Mouse (Mus musculus) G1E (cell line): Measurements from ENCODE around the gene Tvp23b. TPM values are rescaled to one million over a fixed set of nuclear protein-coding genes. Genes with fewer than 3 reads are reported as not detected.

Source experiments
- ATAC-seq: 2 replicates; pipeline ENCODE4 v1.8.0; 2016; ENCODE audit warnings: mild to moderate bottlenecking; ENCODE audit not compliant: insufficient number of reproducible peaks, poor library complexity, low FRiP score, severe bottlenecking; ENCODE audit errors: extremely low read depth
- DNase-seq: peaks from one replicate; pipeline ENCODE4 v3.0.0; 2012; ENCODE audit warnings: low spot score
- H3K27me3 ChIP-seq: 2 replicates; pipeline ENCODE4 v1.6.1; 2012; ENCODE audit warnings: mild to moderate bottlenecking, low read length, inconsistent platforms; ENCODE audit not compliant: insufficient read depth
- H3K36me3 ChIP-seq: replicated peaks from 2 replicates; pipeline ENCODE3; 2012; ENCODE audit warnings: mild to moderate bottlenecking, inconsistent platforms
- H3K4me1 ChIP-seq: 2 replicates; pipeline ENCODE4 v1.6.1; 2012; ENCODE audit warnings: low read depth, low read length, inconsistent platforms, mixed read lengths; ENCODE audit not compliant: insufficient read depth
- H3K4me3 ChIP-seq: 2 replicates; pipeline ENCODE4 v1.5.1; 2012; ENCODE audit warnings: low read depth, mild to moderate bottlenecking, inconsistent platforms, low read length, moderate library complexity, mixed read lengths
- H3K9me3 ChIP-seq: replicated peaks from 2 replicates; pipeline ENCODE4 v1.6.1; 2012; ENCODE audit warnings: inconsistent platforms
- CTCF ChIP-seq: IDR thresholded peaks from 2 replicates; pipeline ENCODE4 v1.5.1; 2012; ENCODE audit warnings: low read depth, low read length, inconsistent platforms, mixed read lengths
- GATA1 ChIP-seq: IDR thresholded peaks from 2 replicates; pipeline ENCODE4 v1.6.1; 2012; ENCODE audit warnings: borderline replicate concordance, low read length, inconsistent platforms, mixed read lengths
- GATA2 ChIP-seq: IDR thresholded peaks from 2 replicates; pipeline ENCODE4 v1.6.1; 2012; ENCODE audit warnings: low read depth, low read length, inconsistent platforms, borderline replicate concordance
- POLR2AphosphoS5 ChIP-seq: IDR thresholded peaks from 2 replicates; pipeline ENCODE4 v1.6.1; 2012; ENCODE audit warnings: low read depth, low read length, inconsistent platforms; ENCODE audit not compliant: insufficient replicate concordance
- TAL1 ChIP-seq: conservative IDR thresholded peaks from 2 replicates; pipeline ENCODE4 v1.6.1; 2012; ENCODE audit warnings: low read depth, low read length, inconsistent platforms, mixed read lengths
- polyA plus RNA-seq: library from polyadenylated mRNA; stranded (reverse); fragments of >175 nt; gene quantifications from 2 replicates; pipeline ENCODE4 v1.2.3, GENCODE M21; 2012
- total RNA-seq, 2 experiments: library from RNA; stranded (forward) in 1 of 2; stranded (reverse) in 1 of 2; fragments of 200-1000 nt in 1 of 2; fragments of >200 nt in 1 of 2; fragmentation: Nextera tagmentation in 1 of 2; gene quantifications; 2 replicates each; pipeline ENCODE4 v1.2.3; 2014 to 2017

The Tvp23b gene
- total and polyA plus RNA-seq, 3 experiments = 3.3 to 53.7 (median 24.8) TPM

- H3K9me3 ChIP-seq = no peaks in the 10 kb centered on the region
- 0 out of 2 replicates have a peak, but pooled peaks cover 5% of the 10 kb centered on the region for H3K27me3 ChIP-seq
- ATAC-seq = no peak
- H3K36me3 ChIP-seq = no peaks in the 10 kb centered on the region
- TF ChIP-seq CTCF = no peak
- no peak for TF ChIP-seq GATA2
- no peak for TF ChIP-seq GATA1
- no peak for TF ChIP-seq POLR2AphosphoS5
- no peak for TF ChIP-seq TAL1
- no peak overlapping the region for H3K4me3 ChIP-seq
- no peaks in the 10 kb centered on the region for H3K4me1 ChIP-seq
- no peak for DNase-seq
Observed at GRCm38 (mm10) chr11:62916765-62917164, 37.5 kb downstream of the Tvp23b start.

DNA sequence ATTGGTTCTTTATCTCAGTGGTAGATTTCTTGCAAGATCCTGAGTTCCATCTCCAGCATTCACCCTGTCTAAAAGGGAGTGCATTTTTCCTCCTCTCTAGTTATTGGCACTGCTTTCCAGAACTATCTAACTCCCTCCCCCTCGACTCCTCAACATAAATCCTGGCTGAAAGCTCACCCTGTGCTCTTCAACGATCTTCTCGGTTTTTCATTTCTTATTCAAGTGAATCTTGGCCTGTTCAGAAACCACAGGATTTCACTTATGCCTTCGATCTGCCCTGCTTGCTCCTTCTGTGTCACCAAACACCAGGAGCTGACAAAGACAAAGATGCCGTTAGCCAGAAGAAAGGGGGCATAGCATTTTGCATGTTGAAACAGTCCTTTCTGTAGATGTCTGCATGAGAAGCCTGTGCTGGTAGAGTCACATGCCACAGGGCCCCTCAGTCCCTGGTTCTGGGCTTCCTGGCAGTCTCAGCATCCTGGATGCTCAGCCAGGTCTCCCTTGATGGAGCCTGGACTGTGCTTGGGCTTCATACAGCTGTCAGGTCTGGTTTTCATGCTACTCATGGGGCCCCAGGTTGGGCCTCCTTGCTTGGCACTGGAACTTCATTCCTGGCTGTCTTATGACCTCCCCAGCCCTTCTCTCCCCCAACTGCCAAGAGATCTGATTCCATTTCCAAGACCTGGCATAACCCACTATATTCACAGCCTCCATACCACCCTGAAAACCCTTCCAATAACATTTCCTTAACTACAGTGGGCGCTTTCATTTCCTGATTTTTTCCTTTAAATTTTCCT lies 40.9 kb downstream of the Tvp23b start:
- Histone ChIP-seq H3K4me3 (no peak overlapping the region), H3K4me1 (no peaks in the 10 kb centered on the region), H3K36me3 (no peaks in the 10 kb centered on the region), H3K9me3 (no peaks in the 10 kb centered on the region), H3K27me3 (0 out of 2 replicates have a peak, but pooled peaks cover 10% of the 10 kb centered on the region)
- no peak for DNase-seq
- no peak for ATAC-seq
- TF ChIP-seq GATA2 (no peak), CTCF (no peak)

DNA sequence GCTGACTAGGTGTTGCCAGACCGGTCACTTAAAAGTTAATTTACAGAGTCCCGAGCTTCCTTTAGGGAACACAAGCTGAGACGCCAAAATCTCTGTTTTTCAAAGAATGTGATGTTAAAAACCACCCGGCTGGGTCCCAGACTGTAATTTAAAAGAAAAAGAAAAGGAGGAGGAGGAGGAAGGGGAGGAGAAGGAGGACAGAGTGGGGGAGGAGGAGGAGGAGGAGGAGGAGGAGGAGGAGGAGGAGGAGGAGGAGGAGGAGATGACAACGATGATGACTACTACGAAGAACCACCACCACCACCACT lies 41.4 kb downstream of the Tvp23b start:
- TF ChIP-seq POLR2AphosphoS5 (no peak), GATA2 (no peak), TAL1 (no peak), GATA1 (no peak), CTCF (no peak)
- DNase-seq (no peak), ATAC-seq (no peak)
- Histone ChIP-seq H3K36me3 (no peaks in the 10 kb centered on the region), H3K4me1 (no peaks in the 10 kb centered on the region), H3K4me3 (no peak overlapping the region), H3K9me3 (no peaks in the 10 kb centered on the region), H3K27me3 (0 out of 2 replicates have a peak, but pooled peaks cover 10% of the 10 kb centered on the region)

GRCm38 (mm10) chr11:62921052-62921977 lies 42.1 kb downstream of the Tvp23b start:
- Histone ChIP-seq H3K27me3 (0 out of 2 replicates have a peak, but pooled peaks cover 10% of the 10 kb centered on the region), H3K4me1 (no peaks in the 10 kb centered on the region), H3K9me3 (no peaks in the 10 kb centered on the region), H3K36me3 (no peaks in the 10 kb centered on the region), H3K4me3 (no peak overlapping the region)
- TF ChIP-seq CTCF (0 out of 2 replicates have a peak, but pooled peaks have one; percentile 10), POLR2AphosphoS5 (no peak), TAL1 (no peak), GATA1 (no peak), GATA2 (no peak)
- DNase-seq (peak; percentile 17), ATAC-seq (no peak)

DNA sequence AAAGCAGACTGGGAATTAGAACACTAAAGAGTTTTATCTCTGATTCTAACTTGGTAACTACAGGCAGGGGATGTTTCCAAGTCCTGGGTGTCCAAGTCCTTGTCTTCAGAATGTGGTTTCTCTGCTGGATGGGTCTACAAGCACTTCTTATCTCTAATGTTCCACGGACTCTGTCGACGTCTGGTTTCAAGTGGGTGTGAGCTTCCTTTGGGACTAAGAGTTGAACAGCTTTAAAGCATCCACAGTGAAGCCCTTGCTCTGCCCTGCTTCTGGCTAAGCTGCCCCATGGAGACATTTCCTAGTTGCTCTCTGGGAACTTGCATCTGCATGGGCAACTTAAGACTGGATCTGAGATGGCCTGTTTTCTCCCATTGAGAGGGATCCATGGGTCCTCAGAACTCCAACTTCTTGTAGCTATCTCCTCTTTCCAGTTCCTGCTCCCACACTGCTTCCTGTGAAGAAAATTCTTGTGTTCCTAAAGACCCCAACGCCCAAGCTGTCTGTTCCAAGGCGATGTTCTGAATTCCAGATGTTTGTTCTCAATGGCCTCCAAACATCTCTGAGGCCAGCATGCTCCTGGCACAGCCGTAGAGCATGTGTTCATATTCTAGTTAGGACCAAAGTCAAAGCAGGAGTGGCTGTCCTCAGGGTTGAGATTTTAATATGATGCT lies 45.0 kb downstream of the Tvp23b start:
- no peaks in the 10 kb centered on the region for H3K36me3 ChIP-seq
- H3K4me1 ChIP-seq = no peaks in the 10 kb centered on the region
- TF ChIP-seq TAL1 (no peak), GATA2 (no peak), CTCF (no peak), GATA1 (no peak), POLR2AphosphoS5 (no peak)
- H3K9me3 ChIP-seq = no peaks in the 10 kb centered on the region
- H3K27me3 ChIP-seq = 0 out of 2 replicates have a peak, but pooled peaks cover 10% of the 10 kb centered on the region
- ATAC-seq = no peak
- no peak overlapping the region for H3K4me3 ChIP-seq
- DNase-seq = no peak

DNA sequence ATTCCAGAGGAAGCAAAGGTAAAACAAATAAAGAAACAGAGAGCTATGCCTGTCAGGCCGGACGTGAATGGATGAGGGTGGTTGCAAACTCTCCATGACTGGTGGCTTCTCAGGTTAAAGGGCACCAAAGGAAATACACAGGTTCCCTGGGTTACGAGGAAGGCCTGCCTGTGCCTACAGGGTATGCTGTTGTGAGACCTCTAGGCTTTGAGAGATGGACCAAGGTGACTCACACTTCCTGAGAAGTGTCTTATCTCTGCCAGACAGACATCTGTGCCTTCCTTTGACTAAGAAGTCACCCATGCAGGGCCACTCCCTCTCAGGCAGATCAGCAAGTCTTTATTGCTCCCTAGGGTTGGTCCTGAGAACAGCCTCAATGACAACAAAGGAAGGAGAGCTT lies 50.5 kb downstream of the Tvp23b start:
- peak; percentile 26 for DNase-seq
- TF ChIP-seq TAL1 (no peak; the same call in 1 of the 2 replicates), POLR2AphosphoS5 (no peak), GATA1 (no peak), CTCF (no peak), GATA2 (no peak)
- no peaks in the 10 kb centered on the region for H3K9me3 ChIP-seq
- no peaks in the 10 kb centered on the region for H3K27me3 ChIP-seq
- peak; percentile 100 for ATAC-seq
- no peaks in the 10 kb centered on the region for H3K36me3 ChIP-seq
- H3K4me3 ChIP-seq = no peak overlapping the region
- peaks cover 9% of the 10 kb centered on the region; the same call in 1 of the 2 replicates for H3K4me1 ChIP-seq
